Mouse (Mus musculus): ENCODE data around the gene Cryba2.

Gene Cryba2

DNA sequence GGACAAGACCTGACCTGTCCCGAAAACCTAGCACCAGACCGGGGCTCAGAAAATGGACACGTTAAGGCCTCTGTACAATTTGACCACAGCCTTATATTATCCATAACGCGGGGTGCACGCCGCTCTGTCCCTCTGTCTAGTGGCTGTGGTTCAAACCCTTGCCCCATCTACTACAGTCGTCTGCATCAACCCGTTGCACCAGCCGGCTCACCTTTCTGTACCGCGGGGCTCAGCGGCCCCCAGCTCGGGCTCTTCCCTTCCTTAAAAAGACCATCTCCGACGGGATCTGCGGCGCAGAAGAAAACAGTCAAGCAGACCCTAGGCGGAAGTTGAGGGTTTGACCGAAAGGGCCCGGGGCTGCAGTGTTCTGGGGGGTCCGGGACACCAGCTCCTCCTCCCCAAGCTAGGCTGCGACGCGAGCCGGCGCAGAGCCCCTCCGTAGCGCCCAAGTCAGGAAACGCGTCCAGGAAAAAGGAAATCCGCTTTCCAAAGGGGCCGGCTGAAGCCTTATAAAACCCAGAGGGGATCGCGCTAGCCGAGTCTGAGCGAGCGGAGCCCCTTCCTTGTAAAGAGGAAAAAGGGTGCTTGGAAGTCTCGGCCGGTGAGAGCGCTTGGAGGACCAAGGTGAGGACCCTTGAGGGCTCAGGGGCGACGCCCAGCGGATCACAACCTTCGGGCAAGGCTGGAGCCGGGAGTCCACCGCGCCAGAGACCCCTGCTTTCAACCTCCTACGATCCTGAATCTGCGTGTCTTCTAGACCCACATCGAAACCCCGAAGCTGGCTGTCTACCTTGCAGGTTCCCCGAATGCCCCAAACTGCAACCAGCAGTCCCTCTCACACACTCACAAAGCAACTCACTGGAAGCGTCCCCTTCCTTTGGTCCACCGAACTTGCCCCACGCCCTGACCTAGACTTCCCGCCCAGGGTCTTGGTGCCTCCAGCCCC lies 8.5 kb downstream of the Cryba2 start:
- DNase-seq (ENCODE audit: low read depth, low spot score), result no peak

- no peak for DNase-seq (ENCODE audit: low read depth, low spot score)
Measured at GRCm38 (mm10) chr1:74883441-74883840, 9.5 kb downstream of the Cryba2 start.

DNA sequence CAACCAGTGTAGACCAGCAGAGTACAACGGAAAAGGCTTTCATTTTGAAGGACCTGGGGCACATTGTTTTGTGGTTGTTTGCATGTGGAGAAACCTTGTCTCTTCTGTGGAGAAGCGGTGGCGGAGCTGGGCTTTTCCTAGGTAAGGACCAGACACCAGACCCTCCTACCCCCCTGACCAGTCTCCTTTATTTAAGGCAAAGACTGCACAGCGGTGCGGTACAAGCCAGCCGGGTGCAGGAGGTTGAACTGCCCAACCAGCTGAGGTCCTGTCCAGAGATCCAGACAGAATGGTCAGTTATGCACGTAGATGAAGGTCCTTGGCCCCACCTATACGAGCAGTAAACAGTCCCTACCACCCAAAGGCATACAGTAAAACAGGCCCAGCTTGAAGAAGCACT lies 10.1 kb downstream of the Cryba2 start:
- no peak for DNase-seq (ENCODE audit: low read depth, low spot score)

GRCm38 (mm10) chr1:74882055-74882734 lies 10.7 kb downstream of the Cryba2 start:
- no peak for DNase-seq (ENCODE audit: low read depth, low spot score)

DNA sequence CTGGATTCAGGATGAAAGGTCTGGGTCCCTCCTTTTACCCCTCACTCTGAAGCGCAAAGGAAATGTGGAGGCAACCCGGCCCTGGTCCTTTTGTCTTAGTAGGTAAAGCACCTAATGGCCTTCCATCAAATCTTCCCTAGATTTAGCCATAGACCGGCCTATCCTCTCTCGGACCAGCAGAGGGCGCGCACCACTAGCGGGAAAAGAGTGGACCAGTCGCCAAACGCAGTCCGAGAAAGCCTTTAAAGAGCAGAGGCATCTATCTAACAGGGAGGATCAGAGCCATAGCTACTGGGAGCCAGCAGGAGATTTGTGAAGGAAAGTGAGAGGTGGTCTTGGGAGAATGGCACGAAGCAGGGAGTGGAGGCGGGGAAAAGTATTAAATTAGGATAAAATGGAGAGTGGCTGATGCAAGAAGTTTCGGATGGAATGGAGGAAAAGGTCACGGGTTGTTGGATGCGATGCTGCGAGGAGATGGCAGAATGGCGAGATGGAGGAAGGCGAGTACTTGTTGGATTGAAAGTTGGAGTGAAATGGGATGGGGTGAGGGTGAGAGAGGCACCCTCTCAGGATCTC lies 12.1 kb downstream of the Cryba2 start:
- no peak for DNase-seq (ENCODE audit: low read depth, low spot score)

DNA sequence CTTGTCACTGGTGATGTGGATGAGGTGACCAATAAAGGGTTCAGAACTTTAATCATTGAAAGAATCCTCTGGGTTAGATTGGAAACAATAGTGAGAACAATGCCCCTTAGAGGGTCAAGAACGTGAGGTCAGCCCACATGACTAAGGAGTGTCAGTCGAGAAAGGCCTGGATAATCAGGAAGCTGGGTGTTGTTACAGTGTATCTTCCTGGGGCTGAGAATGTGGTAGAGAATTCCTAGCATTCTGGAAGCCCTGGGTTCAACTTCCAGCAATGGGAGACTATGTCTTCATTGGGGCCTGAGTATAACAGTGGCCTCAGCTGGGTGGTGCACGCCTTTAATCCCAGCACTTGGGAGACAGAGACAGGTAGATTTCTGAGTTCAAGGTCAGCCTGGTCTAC lies 15.7 kb downstream of the Cryba2 start:
- DNase-seq (ENCODE audit: low read depth, low spot score), result no peak

GRCm38 (mm10) chr1:74872218-74872617 lies 20.7 kb downstream of the Cryba2 start:
- DNase-seq (ENCODE audit: low read depth, low spot score), result no peak

DNA sequence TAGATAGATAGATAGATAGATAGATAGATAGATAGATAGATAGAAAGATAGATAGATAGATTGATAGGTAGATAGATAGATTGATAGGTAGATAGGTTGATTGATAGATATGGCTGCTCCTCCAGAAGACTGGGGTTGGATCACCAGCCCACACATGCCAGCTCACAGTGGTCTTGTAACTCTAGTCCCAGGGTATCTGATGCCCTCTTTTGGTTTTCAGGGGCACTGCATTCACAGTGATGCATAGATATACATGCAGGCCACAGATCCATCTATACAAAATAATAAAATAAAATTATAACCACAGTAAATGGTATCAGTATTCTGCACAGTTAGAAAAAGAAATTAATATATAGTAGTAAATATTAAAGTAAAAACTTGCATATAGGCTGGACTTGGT lies 31.2 kb downstream of the Cryba2 start:
- no peak for DNase-seq (ENCODE audit: low read depth, low spot score)

GRCm38 (mm10) chr1:74859223-74859984 lies 33.5 kb downstream of the Cryba2 start:
- DNase-seq (ENCODE audit: low read depth, low spot score), result no peak

- DNase-seq (ENCODE audit: low read depth, low spot score), result no peak
Measured at GRCm38 (mm10) chr1:74858805-74859204, 34.1 kb downstream of the Cryba2 start.

DNA sequence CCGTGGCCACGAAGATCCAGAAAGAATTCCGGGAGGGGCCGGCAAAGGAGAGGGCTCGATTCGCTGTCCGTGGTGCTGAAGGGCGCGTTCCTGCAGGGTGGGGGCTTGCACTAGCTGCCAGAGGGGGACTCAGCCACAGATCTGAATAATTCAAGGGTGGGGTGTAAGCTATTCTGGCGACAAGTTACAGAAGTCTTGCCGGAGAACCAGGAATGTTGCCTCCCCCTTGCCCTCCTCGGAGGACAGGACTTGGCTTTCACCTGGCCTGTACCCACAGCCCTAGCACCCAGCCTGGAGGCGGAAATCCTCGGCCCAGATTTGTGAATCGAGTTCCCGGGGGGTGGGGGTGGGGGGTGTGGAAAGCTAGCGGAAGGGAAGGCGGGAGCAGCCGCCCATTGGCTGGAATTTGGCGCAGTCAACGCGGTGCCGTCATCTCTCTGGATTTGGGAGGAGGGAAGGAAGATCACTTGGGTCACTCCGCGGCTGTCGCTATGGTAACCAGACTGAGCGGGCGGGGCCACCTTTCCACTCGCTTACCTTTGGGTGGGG lies 34.7 kb downstream of the Cryba2 start:
- no peak for DNase-seq (ENCODE audit: low read depth, low spot score)

GRCm38 (mm10) chr1:74857677-74858076 lies 35.3 kb downstream of the Cryba2 start:
- no peak for DNase-seq (ENCODE audit: low read depth, low spot score)

DNA sequence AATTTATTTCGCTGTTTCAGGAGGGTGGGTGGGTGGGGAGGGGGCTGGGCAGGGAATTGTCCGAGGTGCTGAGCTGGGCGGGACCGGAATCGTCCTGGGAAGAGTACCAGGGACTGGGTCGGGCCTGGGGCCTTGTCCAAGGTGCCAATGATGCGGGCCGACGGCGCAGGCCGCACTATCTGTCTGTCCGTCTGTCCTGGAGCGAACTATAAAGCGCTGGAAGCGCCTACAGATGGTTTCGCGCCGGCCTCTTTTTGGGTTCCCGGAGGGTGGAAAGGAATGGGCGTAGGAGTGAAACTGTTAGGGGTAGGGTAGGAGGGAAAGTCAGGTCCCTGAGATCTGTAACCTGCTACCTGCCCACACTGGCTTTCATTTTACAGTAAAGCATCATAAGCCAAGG lies 35.7 kb downstream of the Cryba2 start:
- DNase-seq (ENCODE audit: low read depth, low spot score), result no peak

DNA sequence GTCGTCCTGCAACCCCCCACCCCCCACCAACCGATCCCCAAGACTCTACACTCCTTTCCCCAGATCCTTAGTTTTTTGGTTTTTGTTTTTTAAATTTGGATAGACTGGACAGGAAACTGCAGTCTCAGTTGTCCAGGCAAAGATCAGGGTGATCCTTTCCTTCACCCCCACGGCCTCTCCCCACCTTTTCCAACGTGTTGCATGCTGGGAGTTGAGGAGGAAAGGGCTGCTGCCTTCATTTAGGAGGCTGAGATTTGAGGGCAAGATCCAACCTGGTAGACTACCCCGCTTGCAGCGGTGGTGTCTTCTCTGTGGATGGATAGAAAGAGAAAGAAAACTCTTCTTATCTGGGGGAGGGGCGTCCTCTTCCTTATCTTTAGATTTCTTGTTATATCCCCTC lies 36.2 kb downstream of the Cryba2 start:
- DNase-seq (ENCODE audit: low read depth, low spot score), result no peak

GRCm38 (mm10) chr1:74856439-74856720 lies 36.6 kb downstream of the Cryba2 start:
- DNase-seq (ENCODE audit: low read depth, low spot score), result no peak

GRCm38 (mm10) chr1:74855651-74856438 lies 37.1 kb downstream of the Cryba2 start:
- no peak for DNase-seq (ENCODE audit: low read depth, low spot score)

DNA sequence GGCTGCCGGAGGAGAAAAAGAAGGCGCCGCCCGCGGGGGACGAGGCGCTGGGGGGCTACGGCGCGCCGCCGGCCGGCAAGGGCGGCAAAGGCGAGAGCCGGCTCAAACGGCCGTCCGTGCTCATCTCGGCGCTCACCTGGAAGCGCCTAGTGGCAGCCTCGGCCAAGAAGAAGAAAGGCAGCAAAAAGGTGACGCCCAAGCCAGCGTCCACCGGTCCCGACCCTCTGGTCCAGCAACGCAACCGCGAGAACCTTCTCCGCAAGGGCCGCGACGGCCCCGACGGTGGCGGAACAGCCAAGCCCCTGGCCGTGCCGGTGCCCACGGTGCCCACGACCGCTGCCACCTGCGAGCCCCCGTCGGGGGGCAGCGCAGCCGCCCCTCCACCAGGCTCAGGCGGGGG lies 37.8 kb downstream of the Cryba2 start:
- no peak for DNase-seq (ENCODE audit: low read depth, low spot score)

GRCm38 (mm10) chr1:74854306-74855056 lies 38.5 kb downstream of the Cryba2 start, which contains the start of gene Cdk5r2:
Gene Cdk5r2, plus strand, starts transcription at chr1:74854934.
- no peak for DNase-seq (ENCODE audit: low read depth, low spot score)

- no peak for DNase-seq (ENCODE audit: low read depth, low spot score)
Measured at GRCm38 (mm10) chr1:74851001-74851775, 41.8 kb downstream of the Cryba2 start.

Measured in c-Kit-negative CD71-positive TER-119-positive erythroid progenitor cells, embryonic 14.5 days (primary cell).